Mouse (Mus musculus): ENCODE measurements at regions not wholly inside any gene's neighbourhood (a gene's known extent, or its start where the extent isn't known, plus 50 kb on each side); places are given as distances from the start of the nearest gene placed in this dataset.

- Histone ChIP-seq H3K36me3 (ENCODE audit: inconsistent target) (no peaks in the 10 kb centered on the region), H3K79me2 (ENCODE audit: inconsistent target) (no peaks in the 10 kb centered on the region), H3K4me3 (ENCODE audit: inconsistent target) (no peak overlapping the region), H3K27ac (no peak overlapping the region)
- 89% methylated on average over 8 of the region's 8 CpGs for WGBS (ENCODE audit: missing documents)
Measured at GRCm38 (mm10) chr3:147974515-147974914, 1015.8 kb downstream of the Adgrl2 start.

GRCm38 (mm10) chr3:147968271-147968670 lies 1022.1 kb downstream of the Adgrl2 start:
- H3K4me3 ChIP-seq (ENCODE audit: inconsistent target): no peak overlapping the region
- H3K79me2 ChIP-seq (ENCODE audit: inconsistent target): no peaks in the 10 kb centered on the region
- 92% methylated on average over 11 of the region's 11 CpGs for WGBS (ENCODE audit: missing documents)
- H3K27ac ChIP-seq: no peak overlapping the region
- no peaks in the 10 kb centered on the region for H3K36me3 ChIP-seq (ENCODE audit: inconsistent target)

GRCm38 (mm10) chr3:147967866-147968265 lies 1022.5 kb downstream of the Adgrl2 start:
- H3K4me3 ChIP-seq (ENCODE audit: inconsistent target): no peak overlapping the region
- WGBS (ENCODE audit: missing documents): 90% methylated on average over 9 of the region's 9 CpGs

GRCm38 (mm10) chr3:147967261-147967660 lies 1023.1 kb downstream of the Adgrl2 start:
- no peaks in the 10 kb centered on the region for H3K79me2 ChIP-seq (ENCODE audit: inconsistent target)
- 98% methylated on average over 3 of the region's 3 CpGs for WGBS (ENCODE audit: missing documents)
- H3K27ac ChIP-seq: no peak overlapping the region
- H3K36me3 ChIP-seq (ENCODE audit: inconsistent target): no peaks in the 10 kb centered on the region
- H3K4me3 ChIP-seq (ENCODE audit: inconsistent target): no peak overlapping the region

More at GRCm38 (mm10) chr3:147967866-147968265, 1022.5 kb downstream of the Adgrl2 start:
- Histone ChIP-seq H3K79me2 (ENCODE audit: inconsistent target) (no peaks in the 10 kb centered on the region), H3K36me3 (ENCODE audit: inconsistent target) (no peaks in the 10 kb centered on the region), H3K27ac (no peak overlapping the region)

GRCm38 (mm10) chr3:147966827-147967226 lies 1023.5 kb downstream of the Adgrl2 start:
- H3K27ac ChIP-seq: no peak overlapping the region
- 92% methylated on average over 8 of the region's 8 CpGs for WGBS (ENCODE audit: missing documents)
- H3K36me3 ChIP-seq (ENCODE audit: inconsistent target): no peaks in the 10 kb centered on the region
- H3K79me2 ChIP-seq (ENCODE audit: inconsistent target): no peaks in the 10 kb centered on the region
- no peak overlapping the region for H3K4me3 ChIP-seq (ENCODE audit: inconsistent target)

GRCm38 (mm10) chr3:147966379-147966778 lies 1024.0 kb downstream of the Adgrl2 start:
- Histone ChIP-seq H3K36me3 (ENCODE audit: inconsistent target) (no peaks in the 10 kb centered on the region), H3K79me2 (ENCODE audit: inconsistent target) (no peaks in the 10 kb centered on the region), H3K4me3 (ENCODE audit: inconsistent target) (no peak overlapping the region), H3K27ac (no peak overlapping the region)
- 95% methylated on average over 12 of the region's 12 CpGs for WGBS (ENCODE audit: missing documents)

GRCm38 (mm10) chr3:147963698-147964476 lies 1026.5 kb downstream of the Adgrl2 start:
- Histone ChIP-seq H3K36me3 (ENCODE audit: inconsistent target) (no peaks in the 10 kb centered on the region), H3K79me2 (ENCODE audit: inconsistent target) (no peaks in the 10 kb centered on the region), H3K27ac (no peak overlapping the region), H3K4me3 (ENCODE audit: inconsistent target) (no peak overlapping the region)
- WGBS (ENCODE audit: missing documents): 82% methylated on average over 13 of the region's 13 CpGs

- H3K4me3 ChIP-seq (ENCODE audit: inconsistent target): no peak overlapping the region
- no peaks in the 10 kb centered on the region for H3K79me2 ChIP-seq (ENCODE audit: inconsistent target)
- no peak overlapping the region for H3K27ac ChIP-seq
- H3K36me3 ChIP-seq (ENCODE audit: inconsistent target): no peaks in the 10 kb centered on the region
- WGBS (ENCODE audit: missing documents): 93% methylated on average over 13 of the region's 13 CpGs
Measured at GRCm38 (mm10) chr3:147948041-147948592, 1042.2 kb downstream of the Adgrl2 start.

- H3K27ac ChIP-seq: no peak overlapping the region
- no peaks in the 10 kb centered on the region for H3K36me3 ChIP-seq (ENCODE audit: inconsistent target)
- WGBS (ENCODE audit: missing documents): 89% methylated on average over 4 of the region's 4 CpGs
- H3K4me3 ChIP-seq (ENCODE audit: inconsistent target): no peak overlapping the region
- H3K79me2 ChIP-seq (ENCODE audit: inconsistent target): no peaks in the 10 kb centered on the region
Measured at GRCm38 (mm10) chr3:147943314-147943713, 1047.0 kb downstream of the Adgrl2 start.

GRCm38 (mm10) chr3:147930811-147931251 lies 1059.5 kb downstream of the Adgrl2 start:
- 59% methylated on average over 6 of the region's 6 CpGs for WGBS (ENCODE audit: missing documents)
- Histone ChIP-seq H3K4me3 (ENCODE audit: inconsistent target) (no peak overlapping the region), H3K79me2 (ENCODE audit: inconsistent target) (no peaks in the 10 kb centered on the region), H3K27ac (no peak overlapping the region), H3K36me3 (ENCODE audit: inconsistent target) (no peaks in the 10 kb centered on the region)

- WGBS (ENCODE audit: missing documents): 86% methylated on average over 2 of the region's 2 CpGs
- no peaks in the 10 kb centered on the region for H3K36me3 ChIP-seq (ENCODE audit: inconsistent target)
- no peak overlapping the region for H3K4me3 ChIP-seq (ENCODE audit: inconsistent target)
- H3K79me2 ChIP-seq (ENCODE audit: inconsistent target): no peaks in the 10 kb centered on the region
- no peak overlapping the region for H3K27ac ChIP-seq
Measured at GRCm38 (mm10) chr3:147920181-147920580, 1068.0 kb downstream of the Ttll7 start.

GRCm38 (mm10) chr3:147919701-147920100 lies 1067.5 kb downstream of the Ttll7 start:
- no peaks in the 10 kb centered on the region for H3K36me3 ChIP-seq (ENCODE audit: inconsistent target)
- no peak overlapping the region for H3K27ac ChIP-seq
- 92% methylated on average over 3 of the region's 3 CpGs for WGBS (ENCODE audit: missing documents)
- no peak overlapping the region for H3K4me3 ChIP-seq (ENCODE audit: inconsistent target)
- H3K79me2 ChIP-seq (ENCODE audit: inconsistent target): no peaks in the 10 kb centered on the region

- no peaks in the 10 kb centered on the region for H3K36me3 ChIP-seq (ENCODE audit: inconsistent target)
- WGBS (ENCODE audit: missing documents): 73% methylated on average over 4 of the region's 4 CpGs
- no peak overlapping the region for H3K27ac ChIP-seq
- no peaks in the 10 kb centered on the region for H3K79me2 ChIP-seq (ENCODE audit: inconsistent target)
- no peak overlapping the region for H3K4me3 ChIP-seq (ENCODE audit: inconsistent target)
Measured at GRCm38 (mm10) chr3:147919146-147919545, 1067.0 kb downstream of the Ttll7 start.

GRCm38 (mm10) chr3:147896751-147897150 lies 1044.6 kb downstream of the Ttll7 start:
- no peak overlapping the region for H3K27ac ChIP-seq
- no peaks in the 10 kb centered on the region for H3K79me2 ChIP-seq (ENCODE audit: inconsistent target)
- H3K4me3 ChIP-seq (ENCODE audit: inconsistent target): no peak overlapping the region
- WGBS (ENCODE audit: missing documents): 67% methylated on average over 1 of the region's 1 CpGs
- no peaks in the 10 kb centered on the region for H3K36me3 ChIP-seq (ENCODE audit: inconsistent target)

- H3K36me3 ChIP-seq (ENCODE audit: inconsistent target): no peaks in the 10 kb centered on the region
- H3K27ac ChIP-seq: no peak overlapping the region
- 95% methylated on average over 5 of the region's 5 CpGs for WGBS (ENCODE audit: missing documents)
- no peaks in the 10 kb centered on the region for H3K79me2 ChIP-seq (ENCODE audit: inconsistent target)
- no peak overlapping the region for H3K4me3 ChIP-seq (ENCODE audit: inconsistent target)
Measured at GRCm38 (mm10) chr3:147891682-147892081, 1039.5 kb downstream of the Ttll7 start.

Measured in macrophage (primary cell).